Mouse (Mus musculus) kidney, postnatal 0 days (tissue): ENCODE data around the gene Scn5a. TPM values are rescaled to one million over a fixed set of nuclear protein-coding genes. Genes with fewer than 3 reads are reported as not detected.

Source experiments
- ATAC-seq: fragments of 200-750 bp; cut with Nextera tagmentation; replicated peaks from 2 replicates; pipeline ENCODE4 v1.8.0; 2017; ENCODE audit warnings: low read depth, moderate number of reproducible peaks, moderate TSS enrichment, moderate library complexity; ENCODE audit not compliant: low FRiP score
- DNase-seq: peaks from one replicate; pipeline ENCODE4 v3.0.0-alpha.2; 2016; ENCODE audit warnings: low spot score
- H3K27ac ChIP-seq: fragments of 300-500 bp; sonication (generic); 2 replicates; pipeline ENCODE4 v1.5.1; 2014; ENCODE audit warnings: mild to moderate bottlenecking
- H3K27me3 ChIP-seq: fragments of 300-500 bp; sonication (generic); 2 replicates; pipeline ENCODE4 v1.6.1; 2014; ENCODE audit warnings: low read length, mixed read lengths; ENCODE audit not compliant: insufficient read depth
- H3K36me3 ChIP-seq: fragments of 300-500 bp; sonication (generic); 2 replicates; pipeline ENCODE4 v1.6.1; 2014; ENCODE audit warnings: low read length, mixed read lengths; ENCODE audit not compliant: insufficient read depth
- H3K4me1 ChIP-seq: fragments of 300-500 bp; sonication (generic); replicated peaks from 2 replicates; pipeline ENCODE4 v1.6.1; 2014; ENCODE audit warnings: antibody characterized with exemption, low read length, mixed read lengths; ENCODE audit not compliant: insufficient read depth
- H3K4me2 ChIP-seq: fragments of 300-500 bp; sonication (generic); 2 replicates; pipeline ENCODE4 v1.6.1; 2014; ENCODE audit warnings: mild to moderate bottlenecking, low read length, moderate library complexity, mixed read lengths
- H3K4me3 ChIP-seq: fragments of 300-500 bp; sonication (generic); replicated peaks from 2 replicates; pipeline ENCODE4 v1.5.1; 2014; ENCODE audit warnings: low read depth, low read length
- H3K9ac ChIP-seq: fragments of 300-500 bp; sonication (generic); 2 replicates; pipeline ENCODE4 v1.6.1; 2014; ENCODE audit warnings: low read depth, low read length
- H3K9me3 ChIP-seq: fragments of 300-500 bp; sonication (generic); replicated peaks from 2 replicates; pipeline ENCODE4 v1.6.1; 2016; ENCODE audit warnings: low read length, inconsistent platforms, mixed read lengths
- CTCF ChIP-seq: IDR thresholded peaks from 2 replicates; pipeline ENCODE4 v1.5.1; 2016; ENCODE audit warnings: antibody characterized with exemption, low read depth, mild to moderate bottlenecking, moderate library complexity
- WGBS: fragments of 180-500 bp; shearing (Covaris S2); extraction: QIAGEN DNeasy Blood & Tissue Kit; methylation state at CpG from one replicate; pipeline ENCODE4 v1.1.7; 2014; 5-methylcytosine and 5-hydroxymethylcytosine counted together
- polyA plus RNA-seq: library from polyadenylated mRNA; unstranded; fragments of >200 nt; fragmentation: Nextera tagmentation; extraction: Ambion mirVana; gene quantifications from 2 replicates; pipeline ENCODE4 v1.2.1, GENCODE M21; 2015

The Scn5a gene
- polyA plus RNA-seq: 0.12 and 0.18 TPM in 2 replicates

- H3K36me3 ChIP-seq: no peaks in the 10 kb centered on the region
- no peak within 1 kb of the TSS for H3K27ac ChIP-seq
- peak within 1 kb of the TSS; percentile 98 for H3K4me2 ChIP-seq
- peaks cover 5% of the 10 kb centered on the region; the same call in 1 of the 2 replicates for H3K4me1 ChIP-seq
- no peak for DNase-seq
- whole genome bisulfite sequencing: 2% methylated on average over 68 of the region's 99 CpGs
- peaks cover 43% of the 10 kb centered on the region for H3K27me3 ChIP-seq
- TF ChIP-seq CTCF: no peak
- peak; percentile 53; the same call in 1 of the 2 replicates for ATAC-seq
- no peaks in the 10 kb centered on the region for H3K9me3 ChIP-seq
- H3K9ac ChIP-seq: peak within 1 kb of the TSS; percentile 50; the same call in 1 of the 2 replicates
- H3K4me3 ChIP-seq: peak within 1 kb of the TSS; percentile 54
Observed at GRCm38 (mm10) chr9:119578636-119579438, at the start of gene Scn5a. Gene Scn5a (minus strand): TSS chr9:119579016.

GRCm38 (mm10) chr9:119627227-119627626 lies 48.4 kb upstream of the Scn5a start:
- Histone ChIP-seq H3K9ac (no peak overlapping the region), H3K27me3 (peaks cover 20% of the 10 kb centered on the region), H3K27ac (no peak overlapping the region), H3K36me3 (no peaks in the 10 kb centered on the region), H3K4me2 (no peak overlapping the region), H3K9me3 (no peaks in the 10 kb centered on the region), H3K4me3 (no peak overlapping the region), H3K4me1 (0 out of 2 replicates have a peak, but pooled peaks cover 8% of the 10 kb centered on the region)
- DNase-seq (no peak), ATAC-seq (no peak)
- no peak for TF ChIP-seq CTCF
- 69% methylated on average over 6 of the region's 6 CpGs for WGBS

GRCm38 (mm10) chr9:119624151-119624550 lies 45.3 kb upstream of the Scn5a start:
- TF ChIP-seq CTCF: no peak
- no peak overlapping the region for H3K4me2 ChIP-seq
- no peak overlapping the region for H3K4me3 ChIP-seq

GRCm38 (mm10) chr9:119614798-119615197 lies 36.0 kb upstream of the Scn5a start:
- Histone ChIP-seq H3K9ac (no peak overlapping the region), H3K27me3 (no peaks in the 10 kb centered on the region; the same call in 1 of the 2 replicates), H3K4me1 (no peaks in the 10 kb centered on the region), H3K4me2 (no peak overlapping the region), H3K36me3 (no peaks in the 10 kb centered on the region), H3K4me3 (no peak overlapping the region), H3K9me3 (no peaks in the 10 kb centered on the region), H3K27ac (no peak overlapping the region)
- no peak for TF ChIP-seq CTCF
- DNase-seq (no peak), ATAC-seq (no peak)
- 63% methylated on average over 6 of the region's 6 CpGs for WGBS

More at GRCm38 (mm10) chr9:119624151-119624550, 45.3 kb upstream of the Scn5a start:
- ATAC-seq (no peak), DNase-seq (no peak)
- no peaks in the 10 kb centered on the region for H3K4me1 ChIP-seq
- H3K27me3 ChIP-seq: peaks cover 3% of the 10 kb centered on the region
- WGBS: 76% methylated on average over 4 of the region's 4 CpGs
- H3K9me3 ChIP-seq: no peaks in the 10 kb centered on the region
- H3K27ac ChIP-seq: no peak overlapping the region
- H3K36me3 ChIP-seq: no peaks in the 10 kb centered on the region
- H3K9ac ChIP-seq: no peak overlapping the region

GRCm38 (mm10) chr9:119610563-119611166 lies 31.8 kb upstream of the Scn5a start:
- H3K36me3 ChIP-seq: no peaks in the 10 kb centered on the region
- ATAC-seq: no peak
- 91% methylated on average over 7 of the region's 7 CpGs for WGBS

GRCm38 (mm10) chr9:119606906-119607305 lies 28.1 kb upstream of the Scn5a start:
- no peak overlapping the region for H3K9ac ChIP-seq
- H3K9me3 ChIP-seq: no peaks in the 10 kb centered on the region
- H3K27me3 ChIP-seq: no peaks in the 10 kb centered on the region
- DNase-seq: no peak
- no peak overlapping the region for H3K4me3 ChIP-seq
- WGBS: 87% methylated on average over 5 of the region's 5 CpGs
- H3K36me3 ChIP-seq: no peaks in the 10 kb centered on the region
- H3K27ac ChIP-seq: no peak overlapping the region
- no peaks in the 10 kb centered on the region for H3K4me1 ChIP-seq
- ATAC-seq: no peak
- H3K4me2 ChIP-seq: no peak overlapping the region
- no peak for TF ChIP-seq CTCF

More at GRCm38 (mm10) chr9:119610563-119611166, 31.8 kb upstream of the Scn5a start:
- no peaks in the 10 kb centered on the region; the same call in 1 of the 2 replicates for H3K27me3 ChIP-seq
- H3K9ac ChIP-seq: no peak overlapping the region
- H3K4me3 ChIP-seq: no peak overlapping the region
- DNase-seq: no peak
- TF ChIP-seq CTCF: no peak
- no peaks in the 10 kb centered on the region for H3K9me3 ChIP-seq
- no peak overlapping the region for H3K27ac ChIP-seq
- no peak overlapping the region for H3K4me2 ChIP-seq
- H3K4me1 ChIP-seq: no peaks in the 10 kb centered on the region
